In the genomic region with DNA sequence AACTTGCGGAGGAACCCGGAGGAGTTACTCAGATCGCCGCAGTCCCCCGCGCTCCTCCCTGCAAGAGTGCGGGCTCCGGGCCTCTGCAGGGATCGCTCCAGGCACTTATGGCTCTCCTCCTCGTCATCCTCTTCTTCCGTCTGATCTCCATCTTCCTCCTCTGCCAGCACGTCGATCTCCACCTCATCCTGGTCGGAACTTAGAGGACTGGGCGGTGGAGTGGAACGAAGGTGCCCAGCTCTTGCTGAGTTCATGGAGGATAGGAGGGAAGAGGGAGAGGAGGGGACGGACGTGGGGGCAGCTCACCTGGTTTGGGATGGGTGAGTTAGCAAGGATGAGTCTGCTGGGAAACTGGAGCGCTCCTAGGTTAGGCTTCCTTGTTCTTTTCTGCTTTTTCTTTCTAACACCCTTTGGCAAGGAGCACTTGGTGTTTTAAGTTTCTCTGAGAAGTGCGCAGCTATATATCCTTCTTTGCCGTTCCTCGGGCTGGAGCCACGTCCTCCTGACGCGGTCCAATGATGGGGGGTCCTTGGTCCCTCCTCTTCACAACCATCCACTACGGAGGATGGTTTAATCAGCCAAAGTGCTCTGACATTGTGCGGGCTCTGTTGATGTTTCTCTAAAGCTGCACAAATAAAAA, we compare ENCODE assay signal across 7 mouse cellular contexts. TPM values are rescaled to one million over a fixed set of nuclear protein-coding genes. Genes with fewer than 3 reads are reported as not detected.
DNase-seq lines count a peak whose midpoint lies in the region; ATAC-seq and TF ChIP-seq lines count a peak whose summit lies in the region.

TSS of gene Foxd4 (minus strand) at position 617 of the 640 bp plus-strand sequence.

- H3K36me3 ChIP-seq in megakaryocyte, embryonic 14.5 days (replicated peaks; ENCODE audit: low read length), result no peaks in the 10 kb centered on the region
- no peaks in the 10 kb centered on the region for H3K36me3 ChIP-seq in forebrain, postnatal 0 days (ENCODE audit: insufficient read depth)
- H3K36me3 ChIP-seq in liver, embryonic 12.5 days, result no peaks in the 10 kb centered on the region
- H3K36me3 ChIP-seq in stomach, embryonic 16.5 days (ENCODE audit: control insufficient read depth, insufficient read depth, low read length), result no peaks in the 10 kb centered on the region

- under 1% methylated on average over 27 of the region's 27 CpGs for WGBS in forebrain, postnatal 0 days
- 2% methylated on average over 27 of the region's 27 CpGs for WGBS in liver, embryonic 12.5 days (ENCODE audit: insufficient replicate concordance)
- WGBS in stomach, embryonic 16.5 days, result 1% methylated on average over 27 of the region's 27 CpGs

- H3K27ac ChIP-seq in forebrain, postnatal 0 days (ENCODE audit: low read depth, low read length), result no peak within 1 kb of the TSS
- H3K27ac ChIP-seq in liver, embryonic 12.5 days, result no peak within 1 kb of the TSS
- no peak within 1 kb of the TSS for H3K27ac ChIP-seq in stomach, embryonic 16.5 days (ENCODE audit: low read length)

- peak within 1 kb of the TSS; percentile 58 for H3K4me2 ChIP-seq in forebrain, postnatal 0 days (ENCODE audit: low read depth)
- peak within 1 kb of the TSS; percentile 60 for H3K4me2 ChIP-seq in liver, embryonic 12.5 days
- peak within 1 kb of the TSS; percentile 52 for H3K4me2 ChIP-seq in stomach, embryonic 16.5 days (ENCODE audit: low read depth, low read length)

- no peak for TF ChIP-seq CTCF in forebrain, postnatal 0 days (IDR thresholded peaks at IDR 0.05; ENCODE audit: low read depth)

- no peak for ATAC-seq in megakaryocyte, adult 5-6 weeks (ENCODE audit: poor library complexity, severe bottlenecking)
- ATAC-seq in forebrain, postnatal 0 days, result 0 out of 2 replicates have a peak, but pooled peaks have one; percentile 4
- ATAC-seq in liver, embryonic 12.5 days, result no peak
- no peak for ATAC-seq in stomach, embryonic 16.5 days (ENCODE audit: insufficient read depth, low FRiP score)

- H3K9me3 ChIP-seq in megakaryocyte, embryonic 14.5 days, result peaks cover 7% of the 10 kb centered on the region
- no peaks in the 10 kb centered on the region for H3K9me3 ChIP-seq in forebrain, postnatal 0 days (ENCODE audit: low read length)
- no peaks in the 10 kb centered on the region for H3K9me3 ChIP-seq in liver, embryonic 12.5 days (replicated peaks)
- no peaks in the 10 kb centered on the region for H3K9me3 ChIP-seq in stomach, embryonic 16.5 days (replicated peaks; ENCODE audit: control insufficient read depth, low read length)

- no peak within 1 kb of the TSS for H3K9ac ChIP-seq in forebrain, postnatal 0 days
- no peak within 1 kb of the TSS for H3K9ac ChIP-seq in liver, embryonic 12.5 days
- H3K9ac ChIP-seq in stomach, embryonic 16.5 days (ENCODE audit: low read length), result no peak within 1 kb of the TSS

- peak within 1 kb of the TSS; percentile 88 for H3K4me3 ChIP-seq in megakaryocyte, embryonic 14.5 days (replicated peaks)
- H3K4me3 ChIP-seq in forebrain, postnatal 0 days (ENCODE audit: low read depth, low read length), result peak within 1 kb of the TSS; percentile 32
- peak within 1 kb of the TSS; percentile 35 for H3K4me3 ChIP-seq in liver, embryonic 12.5 days
- peak within 1 kb of the TSS; percentile 36 for H3K4me3 ChIP-seq in stomach, embryonic 16.5 days (replicated peaks; ENCODE audit: low read length)

- peaks cover 34% of the 10 kb centered on the region for H3K4me1 ChIP-seq in megakaryocyte, embryonic 14.5 days
- H3K4me1 ChIP-seq in forebrain, postnatal 0 days (ENCODE audit: insufficient read depth), result 0 out of 2 replicates have a peak, but pooled peaks cover 3% of the 10 kb centered on the region
- H3K4me1 ChIP-seq in liver, embryonic 12.5 days, result peaks cover 14% of the 10 kb centered on the region; the same call in 1 of the 2 replicates
- peaks cover 10% of the 10 kb centered on the region for H3K4me1 ChIP-seq in stomach, embryonic 16.5 days (ENCODE audit: control insufficient read depth, insufficient read depth, low read length)

- H3K27me3 ChIP-seq in megakaryocyte, embryonic 14.5 days (replicated peaks), result peaks cover 83% of the 10 kb centered on the region
- peaks cover 49% of the 10 kb centered on the region for H3K27me3 ChIP-seq in forebrain, postnatal 0 days (ENCODE audit: insufficient read depth, low read length)
- peaks cover 92% of the 10 kb centered on the region for H3K27me3 ChIP-seq in liver, embryonic 12.5 days (replicated peaks)
- peaks cover 66% of the 10 kb centered on the region for H3K27me3 ChIP-seq in stomach, embryonic 16.5 days (ENCODE audit: control insufficient read depth, insufficient read depth, low read length)

- DNase-seq in forebrain, postnatal 0 days, result no peak
- no peak for DNase-seq in left cerebral cortex, adult 18-20 months (ENCODE audit: low spot score in 2 of 2)
- no peak for DNase-seq in spleen, postnatal 4 days (ENCODE audit: low spot score in 2 of 2)

RNA-seq across cellular contexts. Expression of gene Foxd4, which starts in this region (rescaled TPM):
- not detected in 2 replicates for polyA plus RNA-seq in megakaryocyte, embryonic 14.5 days (2012; ENCODE audit: insufficient read depth, low replicate concordance)
- total RNA-seq in megakaryocyte, adult 5-6 weeks (2015), result 0.74 and 0.84 TPM in 2 replicates
- total RNA-seq in megakaryocyte, adult 5-6 weeks (2017), result 0.51 TPM in 1 of 2 replicates, not detected in the other
- total RNA-seq in forebrain, postnatal 0 days (2014; rRNA removed), result not detected in 2 replicates
- polyA plus RNA-seq in forebrain, postnatal 0 days (2015; fragmentation: Nextera tagmentation; extraction: Ambion mirVana), result not detected in 2 replicates
- not detected in 2 replicates for polyA plus RNA-seq in liver, embryonic 12.5 days (2016; fragmentation: Nextera tagmentation; extraction: Ambion mirVana)
- polyA plus RNA-seq in stomach, embryonic 16.5 days (2015; fragmentation: Nextera tagmentation; extraction: Ambion mirVana), result 0.10 TPM in 1 of 2 replicates, not detected in the other
- total RNA-seq in left cerebral cortex, adult 18-20 months (2021), result not detected

Comparison
In these comparisons a context has a peak if more than half of its experiments do, and no peak if none do; other contexts are left out.
1. Peak in ATAC-seq, H3K4me3 ChIP-seq and H3K4me2 ChIP-seq in forebrain, postnatal 0 days; RNA of the gene not detected or under 1 TPM.
2. H3K4me3 ChIP-seq: peak in every context shown above with its lines; median percentile 88 in megakaryocyte, embryonic 14.5 days; 36 in stomach, embryonic 16.5 days; 35 in liver, embryonic 12.5 days; 32 in forebrain, postnatal 0 days.